Mouse (Mus musculus) CH12F3 (cell line): ENCODE results near the gene Rora.
"Not testable (repeated sequence)": the region's sequence is repeated elsewhere in the genome, so short reads cannot be mapped to it uniquely, and the experiment has no call there.

Experiments used
- in situ Hi-C: fragments of 300-500 bp; cut with MboI; formaldehyde crosslinking; loops from 2 replicates; pipeline ENCODE4 v1.14.3; 2020; ENCODE audit warnings: low sequenced_read_pairs

Rora gene

GRCm38 (mm10) chr9:69045908-69046307 is 392.3 kb downstream of the Rora start:
- in situ Hi-C loops: no loop called here

GRCm38 (mm10) chr9:69050856-69051255 is 397.3 kb downstream of the Rora start:
- in situ Hi-C loops: no loop called here

GRCm38 (mm10) chr9:69051890-69052289 is 398.3 kb downstream of the Rora start:
- in situ Hi-C loops: no loop called here

- in situ Hi-C loops: no loop called here
These were observed 401.7 kb downstream of the Rora start for GRCm38 (mm10) chr9:69055302-69055701.

DNA sequence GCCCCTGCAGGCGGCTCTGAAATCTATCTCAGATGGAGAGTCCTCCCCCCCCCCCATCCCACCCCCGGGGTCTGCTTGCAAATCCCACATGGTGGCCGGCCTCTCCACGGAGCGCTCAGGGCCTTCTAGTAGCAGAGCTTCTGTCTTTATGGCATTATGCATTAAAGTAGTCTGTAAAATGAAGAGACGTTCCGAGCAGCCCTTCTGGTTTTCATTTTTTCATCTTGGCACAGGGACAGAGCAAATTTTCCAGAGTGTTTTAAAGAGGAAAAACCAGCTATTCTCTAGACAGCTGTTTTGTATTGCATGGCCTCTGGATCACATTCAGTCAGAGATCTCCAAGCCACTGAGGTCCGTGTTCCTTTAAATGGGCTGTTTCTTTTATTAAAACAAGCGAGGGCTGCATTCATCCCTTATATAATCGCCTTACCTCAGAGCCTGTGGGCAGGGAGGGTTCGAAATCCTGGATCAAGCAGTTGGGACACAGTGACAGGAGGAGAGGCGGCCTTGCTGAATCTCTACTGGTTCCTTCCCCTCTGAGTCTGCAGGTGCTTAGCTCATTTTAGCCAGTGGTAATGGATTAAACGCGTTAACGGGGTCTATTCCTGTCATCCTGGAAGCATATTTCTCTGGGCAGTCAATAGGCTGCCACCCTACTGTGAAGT is 417.7 kb downstream of the Rora start:
- in situ Hi-C loops: no loop called here

- in situ Hi-C loops: no loop called here
These were observed 419.7 kb downstream of the Rora start for GRCm38 (mm10) chr9:69073271-69073670.

- in situ Hi-C loops: no loop called here
These were observed 430.6 kb downstream of the Rora start for GRCm38 (mm10) chr9:69084086-69084719.

- in situ Hi-C loops: no loop called here
These were observed 431.4 kb downstream of the Rora start for GRCm38 (mm10) chr9:69084720-69085661.

GRCm38 (mm10) chr9:69086844-69087243 is 433.3 kb downstream of the Rora start:
- in situ Hi-C loops: no loop called here

GRCm38 (mm10) chr9:69087325-69087724 is 433.7 kb downstream of the Rora start:
- in situ Hi-C loops: no loop called here

- in situ Hi-C loops: no loop called here
These were observed 437.2 kb downstream of the Rora start for GRCm38 (mm10) chr9:69090749-69091270.

GRCm38 (mm10) chr9:69092119-69093013 is 438.8 kb downstream of the Rora start:
- in situ Hi-C loops: no loop called here

DNA sequence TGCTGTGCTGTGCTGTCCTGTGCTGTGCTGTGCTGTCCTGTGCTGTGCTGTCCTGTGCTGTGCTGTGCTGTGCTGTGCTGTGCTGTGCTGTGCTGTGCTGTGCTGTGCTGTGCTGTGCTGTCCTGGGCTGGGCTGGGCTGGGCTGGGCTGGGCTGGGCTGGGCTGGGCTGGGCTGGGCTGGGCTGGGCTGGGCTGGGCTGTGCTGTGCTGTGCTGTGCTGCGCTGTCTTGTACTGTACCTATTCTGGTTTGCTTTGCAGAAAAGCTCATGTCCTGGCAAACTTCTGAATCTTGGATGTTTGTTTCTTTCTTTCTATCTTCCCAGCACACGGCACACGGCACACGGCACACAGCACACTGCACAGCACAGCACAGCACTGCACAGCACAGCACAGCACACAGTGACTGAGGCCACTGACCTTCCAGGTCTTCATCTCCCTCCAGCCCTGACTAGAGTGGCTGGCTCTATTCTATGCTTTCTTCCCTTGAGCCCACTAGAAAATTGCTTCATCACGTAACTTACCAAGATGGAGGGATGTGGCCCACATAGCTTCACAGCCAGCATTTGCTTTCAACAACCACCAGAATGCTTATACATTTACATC is 446.7 kb downstream of the Rora start:
- in situ Hi-C loops: not testable (repeated sequence)

DNA sequence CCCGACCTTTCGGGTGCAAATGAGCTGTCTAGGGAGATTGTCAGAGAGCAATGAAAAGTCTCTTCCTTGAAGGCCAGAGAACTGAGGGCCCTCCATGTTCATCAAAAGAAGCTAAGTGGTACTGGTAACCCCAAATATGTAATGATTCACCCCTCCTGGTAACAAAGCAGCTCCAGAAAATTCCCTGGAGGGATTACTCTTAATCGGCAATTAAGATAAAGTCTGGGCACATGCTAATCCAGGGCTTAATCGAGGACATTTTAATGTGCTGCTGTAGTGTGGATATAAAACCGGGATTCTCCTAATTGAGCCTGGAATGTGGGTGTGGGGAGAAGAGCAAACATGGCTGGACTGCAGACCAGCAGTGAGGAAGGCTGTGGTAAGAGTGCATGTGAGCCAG is 450.7 kb downstream of the Rora start:
- in situ Hi-C loops: no loop called here

- in situ Hi-C loops: no loop called here
These were observed 456.2 kb downstream of the Rora start for GRCm38 (mm10) chr9:69109618-69110300.

DNA sequence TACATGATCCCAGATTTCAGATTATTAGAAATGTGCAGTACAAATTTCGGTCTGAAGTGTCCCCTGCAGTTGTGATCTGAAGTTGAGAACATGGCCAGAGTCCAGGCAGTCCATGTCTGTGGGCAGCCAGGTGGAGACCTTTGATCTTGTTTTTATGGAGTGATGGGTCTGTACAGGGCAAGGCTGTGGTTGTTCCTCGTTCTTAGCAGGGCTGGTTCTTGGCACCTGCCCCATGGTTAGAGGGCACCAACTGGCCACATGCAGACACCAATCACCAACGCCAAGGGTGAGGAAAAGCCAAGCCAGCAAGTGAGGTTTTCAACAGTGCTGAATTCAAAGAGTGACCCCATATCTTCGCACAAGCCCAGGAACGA is 456.7 kb downstream of the Rora start:
- in situ Hi-C loops: no loop called here

DNA sequence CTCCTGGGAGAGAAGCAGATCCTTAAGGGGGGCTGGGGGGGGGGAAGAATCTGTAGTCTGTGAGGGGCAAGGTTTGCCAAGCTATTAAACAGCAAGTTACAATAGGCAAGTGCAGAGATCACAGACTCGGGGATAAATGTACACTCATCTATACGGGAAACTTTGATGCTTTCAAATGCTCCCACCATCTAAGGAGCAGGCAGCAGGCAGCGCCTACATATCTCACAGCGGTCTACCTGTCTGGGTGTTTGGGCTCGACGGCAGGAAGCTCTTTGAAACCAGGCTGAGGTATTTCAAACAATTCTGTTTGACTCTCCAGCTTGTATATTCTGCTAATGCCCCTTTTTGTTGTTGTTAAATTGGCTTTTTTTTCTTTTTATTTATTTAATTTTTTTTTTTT is 457.1 kb downstream of the Rora start:
- in situ Hi-C loops: no loop called here

DNA sequence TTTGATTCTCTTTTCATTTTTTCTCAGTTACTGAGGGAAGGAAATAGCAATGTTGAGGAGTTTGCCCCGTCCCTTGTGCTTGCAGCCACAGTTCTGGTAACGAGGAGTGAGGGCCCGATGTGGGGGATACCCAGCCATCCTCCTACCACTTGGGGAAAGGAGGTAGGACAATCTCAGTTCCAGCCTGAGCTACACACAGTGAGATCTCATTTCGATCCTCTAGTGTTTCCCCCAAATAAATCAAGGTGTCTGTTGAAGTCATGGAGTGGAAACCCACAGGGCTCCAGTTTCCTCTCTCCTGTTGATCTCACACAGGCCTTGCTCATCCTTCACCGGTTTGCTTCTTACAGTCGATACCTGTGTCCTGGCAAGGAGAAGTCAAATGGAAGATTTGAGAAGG is 458.0 kb downstream of the Rora start:
- in situ Hi-C loops: no loop called here

- in situ Hi-C loops: no loop called here
These were observed 460.9 kb downstream of the Rora start for GRCm38 (mm10) chr9:69114429-69114984.
